In the genomic region with DNA sequence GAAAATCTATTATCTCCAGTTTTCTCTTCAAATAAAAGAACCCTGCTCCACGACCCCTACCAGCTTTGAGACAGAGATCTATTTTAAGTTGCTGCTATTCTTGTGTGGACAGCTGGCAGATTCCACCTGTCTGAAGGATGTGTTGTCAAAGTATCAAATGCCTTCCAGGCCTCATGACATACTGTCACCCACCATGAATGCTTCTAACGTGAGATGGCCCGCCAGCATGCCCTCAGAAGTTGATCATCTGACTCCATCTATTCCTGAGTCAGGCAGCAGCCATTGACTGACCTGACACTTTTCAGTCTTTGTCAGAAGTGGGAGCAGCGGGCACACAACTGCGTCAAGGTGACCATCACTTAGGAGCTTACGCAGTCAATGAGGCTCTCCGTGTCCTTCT, we compare ENCODE assay signal across 14 mouse cellular contexts. TPM values are rescaled to one million over a fixed set of nuclear protein-coding genes. Genes with fewer than 3 reads are reported as not detected.
"Had no signal": no experiment of that assay in that cellular context is flagged by ENCODE, and none has a peak within 500 bp of the region (broad histone marks: within the 10 kb centered on the region; RNA-seq: fewer than 3 reads in every experiment).

No protein-coding gene starts in this region.

- H3K4me2 ChIP-seq: limb, embryonic 12.5 days; midbrain, embryonic 12.5 days; neural tube, embryonic 15.5 days had no signal

- H3K9ac ChIP-seq: limb, embryonic 12.5 days; liver, embryonic 14.5 days; midbrain, embryonic 12.5 days; neural tube, embryonic 15.5 days had no signal

- H3K27me3 ChIP-seq: limb, embryonic 12.5 days; midbrain, embryonic 12.5 days; neural tube, embryonic 15.5 days had no signal

- H3K4me1 ChIP-seq: midbrain, embryonic 12.5 days; neural tube, embryonic 15.5 days had no signal

- H3K4me3 ChIP-seq: limb, embryonic 12.5 days; midbrain, embryonic 12.5 days; neural tube, embryonic 15.5 days had no signal

- DNase-seq: kidney, postnatal 36 days; layer of hippocampus, adult 9-11 months; layer of hippocampus, postnatal 36 days; lung, adult 18-20 months; right cerebral cortex, adult 18-20 months; right cerebral cortex, postnatal 25 days; thymus, postnatal 4 days had no signal

- ATAC-seq: midbrain, embryonic 16.5 days had no signal

- H3K9me3 ChIP-seq: limb, embryonic 12.5 days; midbrain, embryonic 12.5 days; neural tube, embryonic 15.5 days had no signal

- H3K27ac ChIP-seq: limb, embryonic 12.5 days; liver, embryonic 14.5 days; midbrain, embryonic 12.5 days; neural tube, embryonic 15.5 days; stomach, postnatal 0 days had no signal

- H3K36me3 ChIP-seq: limb, embryonic 12.5 days; midbrain, embryonic 12.5 days; neural tube, embryonic 15.5 days had no signal

RNA-seq across cellular contexts. Expression of gene Pdzrn3, which starts 37.6 kb away (rescaled TPM):
- total RNA-seq: megakaryocyte-erythroid progenitor cell, adult 5-6 weeks had no signal
